ENCODE assay signal across 13 mouse cellular contexts in the genomic region with DNA sequence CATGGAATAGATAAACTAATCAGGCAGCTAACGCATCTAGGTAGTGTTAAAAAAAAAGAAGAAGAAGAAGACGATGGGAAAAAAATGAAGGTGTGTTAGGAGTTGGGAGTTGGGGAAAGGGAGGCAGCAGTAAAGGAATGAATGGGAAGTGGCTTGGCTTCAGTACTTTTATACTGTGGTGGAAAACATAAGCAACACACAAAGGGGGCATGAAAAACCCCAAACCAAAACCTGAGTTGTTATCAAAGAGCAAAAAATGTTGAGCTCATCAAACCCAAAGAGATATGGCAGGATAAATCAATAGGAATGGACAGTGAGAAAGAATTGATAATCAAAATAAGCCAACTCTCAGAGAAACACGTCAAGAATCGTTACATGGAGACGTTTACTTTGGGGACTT. TPM values are rescaled to one million over a fixed set of nuclear protein-coding genes. Genes with fewer than 3 reads are reported as not detected.
A peak's percentile ranks its signal among the peaks of the same experiment; 100 is the strongest.
DNase-seq lines count a peak whose midpoint lies in the region; ATAC-seq and TF ChIP-seq lines count a peak whose summit lies in the region.
"Had no signal": no experiment of that assay in that cellular context is flagged by ENCODE, and none has a peak within 500 bp of the region (broad histone marks: within the 10 kb centered on the region; RNA-seq: fewer than 3 reads in every experiment).

No protein-coding gene starts in this region.

- peak overlapping the region; percentile 5; the same call in 1 of the 2 replicates for H3K4me3 ChIP-seq in lung, embryonic 14.5 days (ENCODE audit: low read depth, low read length)
- H3K4me3 ChIP-seq in lung, adult 2 months (replicated peaks; ENCODE audit: extremely low read depth, low read depth, low read length), result no peak overlapping the region
- H3K4me3 ChIP-seq in forebrain, embryonic 16.5 days (replicated peaks; ENCODE audit: low read length), result peak overlapping the region; percentile 97
- peak overlapping the region; percentile 91 for H3K4me3 ChIP-seq in limb, embryonic 13.5 days
- peak overlapping the region; percentile 75 for H3K4me3 ChIP-seq in neural tube, embryonic 14.5 days (ENCODE audit: low read depth, low read length)
- no peak overlapping the region for H3K4me3 ChIP-seq in left cerebral cortex, adult 2 months
- H3K4me3 ChIP-seq: lung, embryonic 15.5 days had no signal

- TF ChIP-seq POLR2A in lung, adult 2 months (IDR thresholded peaks at IDR 0.05; ENCODE audit: borderline replicate concordance, extremely low read depth, low read depth, low read length), result no peak

- DNase-seq in lung, embryonic 14.5 days, result no peak
- DNase-seq in lung, adult 2 months, result no peak
- DNase-seq in left cerebral cortex, adult 2 months (ENCODE audit: extremely low spot score in 1 of 2, low spot score in 2 of 2), result no peak
- DNase-seq in gastrocnemius, adult 18-20 months (ENCODE audit: low spot score), result no peak
- DNase-seq: adrenal gland, adult 2 months; kidney, adult 18-20 months; thymus, postnatal 36 days had no signal

- no peak for ATAC-seq in lung, embryonic 14.5 days (ENCODE audit: insufficient read depth)
- no peak for ATAC-seq in forebrain, embryonic 16.5 days
- no peak for ATAC-seq in limb, embryonic 13.5 days (ENCODE audit: low FRiP score, low read depth)
- ATAC-seq in neural tube, embryonic 14.5 days (ENCODE audit: low read depth), result no peak
- no peak for ATAC-seq in monocyte, adult 5-6 weeks (replicated peaks; ENCODE audit: insufficient number of reproducible peaks, low FRiP score, low TSS enrichment, poor library complexity, severe bottlenecking)

- H3K9ac ChIP-seq in lung, embryonic 14.5 days, result no peak overlapping the region
- H3K9ac ChIP-seq in forebrain, embryonic 16.5 days (replicated peaks; ENCODE audit: low read depth, low read length), result peak overlapping the region; percentile 89
- H3K9ac ChIP-seq in limb, embryonic 13.5 days, result peak overlapping the region; percentile 100
- peak overlapping the region; percentile 97 for H3K9ac ChIP-seq in neural tube, embryonic 14.5 days (replicated peaks; ENCODE audit: low read depth, low read length)
- H3K9ac ChIP-seq: heart, embryonic 13.5 days; lung, embryonic 15.5 days had no signal

- 0 out of 2 replicates have a peak, but pooled peaks cover 8% of the 10 kb centered on the region for H3K36me3 ChIP-seq in lung, embryonic 14.5 days (ENCODE audit: insufficient read depth)
- peaks cover 9% of the 10 kb centered on the region for H3K36me3 ChIP-seq in forebrain, embryonic 16.5 days (ENCODE audit: control insufficient read depth, insufficient read depth)
- peaks cover 36% of the 10 kb centered on the region for H3K36me3 ChIP-seq in limb, embryonic 13.5 days
- no peaks in the 10 kb centered on the region for H3K36me3 ChIP-seq in neural tube, embryonic 14.5 days (ENCODE audit: control insufficient read depth, insufficient read depth, low read length)
- H3K36me3 ChIP-seq: lung, embryonic 15.5 days had no signal

- H3K4me2 ChIP-seq in lung, embryonic 14.5 days, result peak overlapping the region; percentile 95
- H3K4me2 ChIP-seq in forebrain, embryonic 16.5 days (ENCODE audit: low read length), result peak overlapping the region; percentile 96
- peak overlapping the region; percentile 72 for H3K4me2 ChIP-seq in limb, embryonic 13.5 days (replicated peaks)
- peak overlapping the region; percentile 49 for H3K4me2 ChIP-seq in neural tube, embryonic 14.5 days (ENCODE audit: low read depth, low read length)

- TF ChIP-seq CTCF in lung, embryonic 14.5 days (IDR thresholded peaks at IDR 0.05; ENCODE audit: low read depth), result no peak
- TF ChIP-seq CTCF in lung, adult 2 months (IDR thresholded peaks at IDR 0.05; ENCODE audit: insufficient read depth, low read length), result no peak
- no peak for TF ChIP-seq CTCF in left cerebral cortex, adult 2 months (IDR thresholded peaks at IDR 0.05)

- intact Hi-C loops in left cerebral cortex, adult 2 months (cut with DNase I), result loop anchor here (2.0 to 10.0 kb wide), 3 partner anchors 198 to 862 kb away; no protein-coding TSS in a partner anchor

- 33% methylated on average over 5 of the region's 5 CpGs for WGBS in lung, embryonic 14.5 days
- WGBS in lung, adult 2 months, result 57% methylated on average over 5 of the region's 5 CpGs
- WGBS in forebrain, embryonic 16.5 days, result 4% methylated on average over 5 of the region's 5 CpGs
- WGBS in limb, embryonic 13.5 days, result 31% methylated on average over 5 of the region's 5 CpGs
- 30% methylated on average over 5 of the region's 5 CpGs for WGBS in neural tube, embryonic 14.5 days

- H3K27me3 ChIP-seq in lung, embryonic 14.5 days (ENCODE audit: insufficient read depth, low read length), result no peaks in the 10 kb centered on the region
- H3K27me3 ChIP-seq in forebrain, embryonic 16.5 days (replicated peaks; ENCODE audit: control insufficient read depth, insufficient read depth, low read length), result no peaks in the 10 kb centered on the region
- no peaks in the 10 kb centered on the region for H3K27me3 ChIP-seq in limb, embryonic 13.5 days
- no peaks in the 10 kb centered on the region for H3K27me3 ChIP-seq in neural tube, embryonic 14.5 days (ENCODE audit: control insufficient read depth, insufficient read depth, low read length)
- H3K27me3 ChIP-seq: heart, embryonic 13.5 days; lung, embryonic 15.5 days had no signal

- H3K4me1 ChIP-seq in lung, embryonic 14.5 days (ENCODE audit: insufficient read depth), result no peaks in the 10 kb centered on the region
- peaks cover 3% of the 10 kb centered on the region; the same call in 1 of the 2 replicates for H3K4me1 ChIP-seq in lung, adult 2 months (ENCODE audit: control insufficient read depth, insufficient read depth, low read length)
- peaks cover 30% of the 10 kb centered on the region for H3K4me1 ChIP-seq in forebrain, embryonic 16.5 days (replicated peaks; ENCODE audit: control insufficient read depth, insufficient read depth, low read length)
- peaks cover 20% of the 10 kb centered on the region for H3K4me1 ChIP-seq in limb, embryonic 13.5 days
- peaks cover 25% of the 10 kb centered on the region for H3K4me1 ChIP-seq in neural tube, embryonic 14.5 days (ENCODE audit: control insufficient read depth, insufficient read depth, low read length)

- H3K27ac ChIP-seq in lung, embryonic 14.5 days (ENCODE audit: low read depth), result no peak overlapping the region
- H3K27ac ChIP-seq in forebrain, embryonic 16.5 days (ENCODE audit: low read length), result peak overlapping the region; percentile 75
- H3K27ac ChIP-seq in limb, embryonic 13.5 days, result peak overlapping the region; percentile 94; the same call in 1 of the 2 replicates
- H3K27ac ChIP-seq in neural tube, embryonic 14.5 days (ENCODE audit: low read depth, low read length), result no peak overlapping the region
- no peak overlapping the region for H3K27ac ChIP-seq in left cerebral cortex, adult 2 months
- H3K27ac ChIP-seq: heart, embryonic 13.5 days; lung, embryonic 15.5 days had no signal

- no peaks in the 10 kb centered on the region for H3K9me3 ChIP-seq in lung, embryonic 14.5 days (ENCODE audit: low read depth, low read length)
- H3K9me3 ChIP-seq in forebrain, embryonic 16.5 days (ENCODE audit: control insufficient read depth, low read length), result no peaks in the 10 kb centered on the region
- H3K9me3 ChIP-seq in limb, embryonic 13.5 days, result no peaks in the 10 kb centered on the region
- no peaks in the 10 kb centered on the region for H3K9me3 ChIP-seq in neural tube, embryonic 14.5 days (ENCODE audit: control insufficient read depth, low read length)
- H3K9me3 ChIP-seq: heart, embryonic 13.5 days; lung, embryonic 15.5 days had no signal

RNA-seq across cellular contexts. Expression of a gene that starts 5.6 kb away (rescaled TPM):
- polyA plus RNA-seq in lung, embryonic 14.5 days (2014; fragmentation: Nextera tagmentation; extraction: Ambion mirVana), result 52.6 and 54.5 TPM in 2 replicates
- 5.4 and 5.9 TPM in 2 replicates for polyA plus RNA-seq in lung, adult 2 months (2012; rRNA removed)
- polyA plus RNA-seq in forebrain, embryonic 16.5 days (2015; fragmentation: Nextera tagmentation; extraction: Ambion mirVana), result 949 and 1,162 TPM in 2 replicates
- polyA plus RNA-seq in limb, embryonic 13.5 days (2015; fragmentation: Nextera tagmentation; extraction: Ambion mirVana), result 213 and 220 TPM in 2 replicates
- polyA plus RNA-seq in neural tube, embryonic 14.5 days (2014; fragmentation: Nextera tagmentation; extraction: Ambion mirVana), result 323 and 410 TPM in 2 replicates
- total RNA-seq in left cerebral cortex, adult 2 months (2021), result 10 to 100 TPM; 14.4 to 19.6 TPM
- not detected in 3 replicates for total RNA-seq in monocyte, adult 5-6 weeks (2017)
- under 1 TPM; 0.02 TPM for total RNA-seq in gastrocnemius, adult 18-20 months (2021)

Comparison
In these comparisons a context has a peak if more than half of its experiments do, and no peak if none do; other contexts are left out.
1. H3K4me3 ChIP-seq: peak in lung, embryonic 14.5 days (single experiment), forebrain, embryonic 16.5 days (single experiment), limb, embryonic 13.5 days (single experiment) and neural tube, embryonic 14.5 days (single experiment); none in lung, adult 2 months (single experiment) and left cerebral cortex, adult 2 months (single experiment).
2. H3K27ac ChIP-seq: peak in forebrain, embryonic 16.5 days (single experiment) and limb, embryonic 13.5 days (single experiment); none in lung, embryonic 14.5 days (single experiment), neural tube, embryonic 14.5 days (single experiment) and left cerebral cortex, adult 2 months (single experiment).
3. Peak in every context shown above with its lines, with median percentiles within 50 percentile points of each other: H3K4me2 ChIP-seq.